Mouse (Mus musculus): ENCODE measurements around the gene Agpat4. TPM values are rescaled to one million over a fixed set of nuclear protein-coding genes. Genes with fewer than 3 reads are reported as not detected.

The Agpat4 gene
- polyA plus RNA-seq, 1 experiment from 2014 or later, result 19.6 TPM

DNA sequence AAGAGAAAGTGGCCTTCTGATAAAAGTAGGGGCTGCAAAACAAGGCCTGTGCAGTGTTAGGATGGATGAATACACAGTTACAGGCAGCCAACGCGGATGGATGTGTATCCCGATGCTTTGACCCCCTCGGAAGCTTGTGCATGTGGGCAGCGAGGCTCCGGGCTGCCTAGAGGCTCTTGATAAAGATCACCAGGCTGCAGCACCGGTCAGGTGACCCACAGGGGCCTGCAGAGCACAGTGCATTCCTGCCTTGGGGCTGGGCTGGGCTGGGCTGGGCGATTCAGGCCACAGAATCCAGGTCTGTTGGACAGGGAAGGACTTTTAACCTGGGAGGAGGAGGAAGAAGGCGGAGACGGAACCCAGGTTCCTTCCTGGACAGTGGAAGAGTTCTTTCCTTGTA lies 77.1 kb downstream of the Agpat4 start:
- H3K9me3 ChIP-seq (ENCODE audit: control insufficient read depth, low read length), result no peaks in the 10 kb centered on the region
- WGBS, result 28% methylated on average over 10 of the region's 10 CpGs
- ATAC-seq (ENCODE audit: low read depth), result peak; percentile 60
- H3K27ac ChIP-seq (replicated peaks; ENCODE audit: low read depth, low read length), result peak overlapping the region; percentile 40
- H3K4me3 ChIP-seq (ENCODE audit: low read depth, low read length), result no peak overlapping the region
- H3K36me3 ChIP-seq (ENCODE audit: control insufficient read depth, insufficient read depth, low read length), result peaks cover 4% of the 10 kb centered on the region; the same call in 1 of the 2 replicates
- no peak overlapping the region for H3K9ac ChIP-seq (ENCODE audit: low read depth, low read length)
- peaks cover 24% of the 10 kb centered on the region for H3K4me1 ChIP-seq (ENCODE audit: control insufficient read depth, insufficient read depth, low read length)
- 0 out of 2 replicates have a peak overlapping the region, but pooled peaks have one; percentile 21 for H3K4me2 ChIP-seq (ENCODE audit: low read depth, low read length)
- DNase-seq (ENCODE audit: low spot score), result no peak
- H3K27me3 ChIP-seq (replicated peaks; ENCODE audit: control insufficient read depth, insufficient read depth, low read length), result no peaks in the 10 kb centered on the region

DNA sequence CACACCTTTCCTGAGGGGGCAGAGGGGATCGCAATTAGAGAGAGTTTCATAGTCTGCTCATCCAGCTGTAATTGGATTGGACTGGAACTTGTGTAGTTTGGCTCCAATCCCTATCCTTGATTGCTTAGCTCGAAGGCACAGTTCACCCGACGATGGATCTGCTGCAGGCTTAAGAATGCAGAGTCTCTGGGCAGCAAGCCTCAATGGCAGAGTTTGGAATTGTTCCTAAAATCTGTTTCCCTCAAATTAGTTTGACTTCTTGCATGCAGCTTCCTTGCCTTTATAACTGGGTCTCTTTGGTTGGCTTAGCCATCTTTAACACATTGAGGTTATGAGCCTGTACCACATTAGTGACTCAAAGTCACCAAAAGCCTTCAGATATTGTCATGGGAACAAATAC lies 81.4 kb downstream of the Agpat4 start:
- WGBS, result 29% methylated on average over 4 of the region's 4 CpGs
- Histone ChIP-seq H3K4me2 (ENCODE audit: low read depth, low read length) (no peak overlapping the region), H3K9me3 (ENCODE audit: control insufficient read depth, low read length) (no peaks in the 10 kb centered on the region), H3K27me3 (replicated peaks; ENCODE audit: control insufficient read depth, insufficient read depth, low read length) (no peaks in the 10 kb centered on the region), H3K27ac (replicated peaks; ENCODE audit: low read depth, low read length) (peak overlapping the region; percentile 22), H3K9ac (ENCODE audit: low read depth, low read length) (no peak overlapping the region), H3K4me3 (ENCODE audit: low read depth, low read length) (no peak overlapping the region), H3K36me3 (ENCODE audit: control insufficient read depth, insufficient read depth, low read length) (no peaks in the 10 kb centered on the region), H3K4me1 (ENCODE audit: control insufficient read depth, insufficient read depth, low read length) (peaks cover 39% of the 10 kb centered on the region)
- DNase-seq (ENCODE audit: low spot score) (peak; percentile 80), ATAC-seq (ENCODE audit: low read depth) (no peak)

DNA sequence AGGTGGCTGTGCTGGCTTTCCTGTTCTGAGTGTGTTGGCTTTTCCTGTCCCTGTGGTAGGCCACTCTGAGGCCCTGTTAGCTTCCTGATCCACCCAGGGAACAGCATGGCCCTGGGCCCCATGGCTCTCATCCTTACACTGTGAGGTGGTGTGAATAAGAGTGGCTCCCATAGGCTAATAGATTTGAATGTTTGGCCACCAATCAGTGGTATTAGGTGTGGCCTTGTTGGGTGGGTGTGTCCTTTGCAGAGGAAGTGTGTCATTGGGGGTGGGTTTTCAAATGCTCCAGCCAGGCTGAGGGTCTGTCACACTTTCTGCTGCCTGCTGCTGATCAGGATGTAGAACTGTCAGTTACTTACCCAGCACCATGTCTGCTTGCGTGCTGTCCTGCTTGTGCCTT lies 82.6 kb downstream of the Agpat4 start:
- WGBS, result 100% methylated on average over 1 of the region's 1 CpGs
- ATAC-seq (ENCODE audit: low read depth) (0 out of 2 replicates have a peak, but pooled peaks have one; percentile 6), DNase-seq (ENCODE audit: low spot score) (no peak)
- Histone ChIP-seq H3K9me3 (ENCODE audit: control insufficient read depth, low read length) (no peaks in the 10 kb centered on the region), H3K27ac (replicated peaks; ENCODE audit: low read depth, low read length) (no peak overlapping the region), H3K4me2 (ENCODE audit: low read depth, low read length) (no peak overlapping the region), H3K4me1 (ENCODE audit: control insufficient read depth, insufficient read depth, low read length) (peaks cover 42% of the 10 kb centered on the region), H3K4me3 (ENCODE audit: low read depth, low read length) (no peak overlapping the region), H3K9ac (ENCODE audit: low read depth, low read length) (no peak overlapping the region), H3K36me3 (ENCODE audit: control insufficient read depth, insufficient read depth, low read length) (no peaks in the 10 kb centered on the region), H3K27me3 (replicated peaks; ENCODE audit: control insufficient read depth, insufficient read depth, low read length) (no peaks in the 10 kb centered on the region)

DNA sequence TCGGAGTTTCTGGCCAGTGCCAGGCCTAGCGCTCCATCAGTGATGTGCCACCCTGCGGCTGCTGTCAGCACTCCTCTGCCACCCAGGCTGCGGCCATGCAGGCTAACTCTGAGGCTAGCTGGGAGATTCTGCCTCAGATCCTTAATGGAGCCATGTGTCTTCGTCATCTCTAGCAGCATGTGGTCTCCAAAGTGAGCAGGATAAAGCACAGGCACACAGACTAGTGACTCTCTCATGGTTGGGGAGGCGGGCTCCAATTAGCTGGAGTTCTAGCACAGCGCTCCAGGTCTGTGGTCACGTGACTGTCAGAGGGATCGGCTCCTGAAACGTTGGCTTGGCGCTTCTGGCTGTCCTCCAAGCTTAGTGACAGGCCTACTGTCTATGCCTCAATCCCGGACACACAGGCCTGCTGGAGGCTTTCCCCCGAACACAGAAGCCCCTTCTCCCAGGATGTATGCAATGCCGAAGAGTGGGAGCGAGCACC lies 85.0 kb downstream of the Agpat4 start:
- Histone ChIP-seq H3K9ac (ENCODE audit: low read depth, low read length) (no peak overlapping the region), H3K4me1 (ENCODE audit: control insufficient read depth, insufficient read depth, low read length) (peaks cover 63% of the 10 kb centered on the region), H3K36me3 (ENCODE audit: control insufficient read depth, insufficient read depth, low read length) (no peaks in the 10 kb centered on the region), H3K4me2 (ENCODE audit: low read depth, low read length) (no peak overlapping the region), H3K27me3 (replicated peaks; ENCODE audit: control insufficient read depth, insufficient read depth, low read length) (no peaks in the 10 kb centered on the region), H3K9me3 (ENCODE audit: control insufficient read depth, low read length) (no peaks in the 10 kb centered on the region), H3K27ac (replicated peaks; ENCODE audit: low read depth, low read length) (no peak overlapping the region), H3K4me3 (ENCODE audit: low read depth, low read length) (no peak overlapping the region)
- ATAC-seq (ENCODE audit: low read depth) (no peak), DNase-seq (ENCODE audit: low spot score) (peak; percentile 76)
- WGBS, result 66% methylated on average over 15 of the region's 15 CpGs

DNA sequence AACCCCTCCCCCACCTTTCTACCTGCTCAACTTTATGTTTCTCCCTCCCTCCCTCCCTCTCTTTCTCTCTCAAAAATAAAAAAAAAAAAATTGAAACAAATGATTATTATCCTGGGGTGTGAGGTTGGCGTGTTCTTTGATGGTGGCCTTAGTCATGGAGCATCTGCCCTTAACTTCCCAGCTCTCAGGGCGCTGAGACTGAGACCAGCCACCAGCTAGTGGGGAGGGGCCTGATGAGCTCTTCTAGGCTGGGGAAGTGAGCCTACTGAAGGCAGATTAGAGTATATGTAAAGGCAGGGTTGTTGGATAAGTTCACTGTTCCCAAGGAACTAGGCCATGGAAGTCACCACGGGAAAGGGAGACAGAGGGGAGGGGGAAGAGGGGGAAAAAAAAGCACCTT lies 85.7 kb downstream of the Agpat4 start:
- H3K36me3 ChIP-seq (ENCODE audit: control insufficient read depth, insufficient read depth, low read length), result no peaks in the 10 kb centered on the region
- H3K27ac ChIP-seq (replicated peaks; ENCODE audit: low read depth, low read length), result no peak overlapping the region
- no peak overlapping the region for H3K4me2 ChIP-seq (ENCODE audit: low read depth, low read length)
- no peak for ATAC-seq (ENCODE audit: low read depth)
- no peaks in the 10 kb centered on the region for H3K27me3 ChIP-seq (replicated peaks; ENCODE audit: control insufficient read depth, insufficient read depth, low read length)
- H3K4me1 ChIP-seq (ENCODE audit: control insufficient read depth, insufficient read depth, low read length), result peaks cover 63% of the 10 kb centered on the region
- no peak overlapping the region for H3K4me3 ChIP-seq (ENCODE audit: low read depth, low read length)
- H3K9me3 ChIP-seq (ENCODE audit: control insufficient read depth, low read length), result no peaks in the 10 kb centered on the region
- H3K9ac ChIP-seq (ENCODE audit: low read depth, low read length), result no peak overlapping the region
- no peak for DNase-seq (ENCODE audit: low spot score)
- WGBS, result 66% methylated on average over 3 of the region's 3 CpGs

DNA sequence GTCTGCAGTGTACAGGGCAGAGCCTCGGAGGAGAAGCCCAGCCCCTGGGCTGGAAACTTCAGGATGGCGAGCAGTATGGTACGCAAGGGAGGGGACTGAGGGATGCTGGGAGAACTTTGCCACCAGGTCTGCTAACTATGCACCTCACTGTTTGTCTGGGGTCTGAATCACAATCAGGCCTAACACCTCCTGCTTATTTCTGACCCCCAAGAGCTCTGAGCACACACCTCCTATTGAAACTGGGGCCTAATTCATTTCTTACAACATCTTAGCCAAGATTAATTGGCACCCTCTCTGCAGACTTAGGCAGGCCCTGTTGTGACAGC lies 86.1 kb downstream of the Agpat4 start:
- Histone ChIP-seq H3K4me3 (ENCODE audit: low read depth, low read length) (no peak overlapping the region), H3K4me2 (ENCODE audit: low read depth, low read length) (no peak overlapping the region), H3K4me1 (ENCODE audit: control insufficient read depth, insufficient read depth, low read length) (peaks cover 61% of the 10 kb centered on the region), H3K9me3 (ENCODE audit: control insufficient read depth, low read length) (no peaks in the 10 kb centered on the region), H3K36me3 (ENCODE audit: control insufficient read depth, insufficient read depth, low read length) (no peaks in the 10 kb centered on the region), H3K27ac (replicated peaks; ENCODE audit: low read depth, low read length) (no peak overlapping the region), H3K27me3 (replicated peaks; ENCODE audit: control insufficient read depth, insufficient read depth, low read length) (no peaks in the 10 kb centered on the region), H3K9ac (ENCODE audit: low read depth, low read length) (no peak overlapping the region)
- DNase-seq (ENCODE audit: low spot score) (no peak), ATAC-seq (ENCODE audit: low read depth) (no peak)
- 71% methylated on average over 3 of the region's 3 CpGs for WGBS

DNA sequence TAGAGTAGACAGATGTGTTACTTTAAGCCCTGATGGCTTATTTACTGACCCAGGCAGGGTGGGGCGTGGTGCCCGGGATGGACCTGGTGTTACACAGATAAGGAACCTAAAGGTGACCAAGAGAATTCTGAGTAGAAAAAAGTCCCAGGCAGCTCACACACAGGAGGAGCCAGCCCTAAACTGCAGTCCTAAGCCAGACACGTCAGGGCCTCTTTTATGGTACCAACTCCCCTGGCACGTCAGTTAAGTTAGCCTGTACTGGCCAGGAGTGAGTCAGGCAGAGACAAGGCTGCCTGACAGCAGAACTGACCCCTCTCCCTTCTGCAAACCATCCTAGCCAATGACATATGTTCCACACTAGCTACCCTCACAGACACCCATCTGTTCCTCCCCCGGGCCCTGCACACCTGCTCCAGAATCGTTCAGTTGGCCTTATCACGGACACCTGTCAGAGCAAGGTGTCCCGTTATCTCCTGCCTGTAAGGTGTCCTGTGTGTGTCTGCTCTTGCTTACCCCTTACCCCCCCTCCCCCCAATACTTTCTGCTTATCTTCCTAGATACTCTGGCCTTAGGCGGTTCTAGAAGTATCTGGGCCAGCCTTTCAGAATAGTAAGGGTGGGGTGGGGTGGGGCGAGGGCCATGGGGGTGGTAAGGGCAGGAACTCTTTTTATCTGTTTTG lies 86.7 kb downstream of the Agpat4 start:
- H3K4me1 ChIP-seq (ENCODE audit: control insufficient read depth, insufficient read depth, low read length), result peaks cover 56% of the 10 kb centered on the region
- H3K4me3 ChIP-seq (ENCODE audit: low read depth, low read length), result no peak overlapping the region
- H3K4me2 ChIP-seq (ENCODE audit: low read depth, low read length), result peak overlapping the region; percentile 19; the same call in 1 of the 2 replicates
- no peaks in the 10 kb centered on the region for H3K36me3 ChIP-seq (ENCODE audit: control insufficient read depth, insufficient read depth, low read length)
- peak overlapping the region; percentile 22; the same call in 1 of the 2 replicates for H3K9ac ChIP-seq (ENCODE audit: low read depth, low read length)
- WGBS, result 42% methylated on average over 10 of the region's 10 CpGs
- H3K27ac ChIP-seq (replicated peaks; ENCODE audit: low read depth, low read length), result peak overlapping the region; percentile 74
- no peaks in the 10 kb centered on the region for H3K27me3 ChIP-seq (replicated peaks; ENCODE audit: control insufficient read depth, insufficient read depth, low read length)
- H3K9me3 ChIP-seq (ENCODE audit: control insufficient read depth, low read length), result no peaks in the 10 kb centered on the region
- DNase-seq (ENCODE audit: low spot score) (no peak), ATAC-seq (ENCODE audit: low read depth) (no peak)

DNA sequence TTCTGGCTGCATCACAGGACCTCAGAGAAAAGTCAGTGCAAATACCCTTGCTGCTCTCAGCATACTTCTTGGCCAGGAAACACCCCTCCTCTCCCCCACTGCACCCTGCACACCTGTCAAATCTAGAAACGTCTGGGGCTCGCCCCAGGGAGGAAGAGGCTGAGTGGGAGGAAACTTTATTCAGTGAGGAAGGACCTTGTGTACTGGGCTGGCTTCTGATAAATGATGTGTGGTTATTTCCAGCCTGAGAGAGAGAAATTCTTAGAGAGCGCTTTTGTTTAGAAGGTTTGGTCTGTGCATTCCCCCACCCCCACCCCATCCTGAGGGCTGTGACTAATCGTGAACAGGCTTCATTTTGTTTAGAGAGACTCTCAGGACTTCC lies 87.2 kb downstream of the Agpat4 start:
- peak; percentile 34 for ATAC-seq (ENCODE audit: low read depth)
- no peaks in the 10 kb centered on the region for H3K9me3 ChIP-seq (ENCODE audit: control insufficient read depth, low read length)
- H3K4me2 ChIP-seq (ENCODE audit: low read depth, low read length), result peak overlapping the region; percentile 19; the same call in 1 of the 2 replicates
- H3K4me3 ChIP-seq (ENCODE audit: low read depth, low read length), result no peak overlapping the region
- peak; percentile 77 for DNase-seq (ENCODE audit: low spot score)
- H3K27ac ChIP-seq (replicated peaks; ENCODE audit: low read depth, low read length), result peak overlapping the region; percentile 74
- 12% methylated on average over 4 of the region's 4 CpGs for WGBS
- H3K27me3 ChIP-seq (replicated peaks; ENCODE audit: control insufficient read depth, insufficient read depth, low read length), result no peaks in the 10 kb centered on the region
- H3K4me1 ChIP-seq (ENCODE audit: control insufficient read depth, insufficient read depth, low read length), result peaks cover 51% of the 10 kb centered on the region
- peak overlapping the region; percentile 22; the same call in 1 of the 2 replicates for H3K9ac ChIP-seq (ENCODE audit: low read depth, low read length)
- no peaks in the 10 kb centered on the region for H3K36me3 ChIP-seq (ENCODE audit: control insufficient read depth, insufficient read depth, low read length)

DNA sequence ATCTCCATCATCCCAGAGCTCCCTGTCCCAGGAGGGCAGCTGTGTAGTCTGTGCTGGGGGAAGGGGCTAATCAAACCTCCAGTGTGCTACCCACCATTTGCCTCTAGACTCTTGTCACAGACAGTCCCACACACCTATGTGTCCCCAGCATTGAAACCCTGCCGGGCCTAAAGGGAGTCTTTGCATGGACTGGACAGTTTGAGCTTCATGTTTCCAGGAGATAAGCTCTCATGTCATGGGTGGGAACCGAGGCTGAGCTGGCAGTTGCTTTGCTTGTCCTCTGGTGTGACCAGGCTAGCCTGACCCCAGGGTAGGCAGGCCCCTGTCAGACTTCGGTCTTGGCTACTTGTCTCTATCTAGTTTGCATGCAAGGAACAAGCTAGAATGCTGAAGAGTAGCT lies 87.7 kb downstream of the Agpat4 start:
- no peaks in the 10 kb centered on the region for H3K36me3 ChIP-seq (ENCODE audit: control insufficient read depth, insufficient read depth, low read length)
- peaks cover 46% of the 10 kb centered on the region for H3K4me1 ChIP-seq (ENCODE audit: control insufficient read depth, insufficient read depth, low read length)
- 51% methylated on average over 3 of the region's 3 CpGs for WGBS
- H3K27me3 ChIP-seq (replicated peaks; ENCODE audit: control insufficient read depth, insufficient read depth, low read length), result no peaks in the 10 kb centered on the region
- H3K9me3 ChIP-seq (ENCODE audit: control insufficient read depth, low read length), result no peaks in the 10 kb centered on the region
- no peak overlapping the region for H3K4me3 ChIP-seq (ENCODE audit: low read depth, low read length)
- DNase-seq (ENCODE audit: low spot score), result no peak
- H3K9ac ChIP-seq (ENCODE audit: low read depth, low read length), result no peak overlapping the region
- no peak overlapping the region for H3K4me2 ChIP-seq (ENCODE audit: low read depth, low read length)
- H3K27ac ChIP-seq (replicated peaks; ENCODE audit: low read depth, low read length), result peak overlapping the region; percentile 74
- no peak; the same call in 1 of the 2 replicates for ATAC-seq (ENCODE audit: low read depth)
